Mouse (Mus musculus) kidney, postnatal 14 days (tissue): ENCODE results near the gene Tmod1.

ENCODE experiments used
- DNase-seq: peaks from one replicate; pipeline ENCODE4 v3.0.0; 2022; ENCODE audit warnings: mixed read lengths

Gene Tmod1

DNA sequence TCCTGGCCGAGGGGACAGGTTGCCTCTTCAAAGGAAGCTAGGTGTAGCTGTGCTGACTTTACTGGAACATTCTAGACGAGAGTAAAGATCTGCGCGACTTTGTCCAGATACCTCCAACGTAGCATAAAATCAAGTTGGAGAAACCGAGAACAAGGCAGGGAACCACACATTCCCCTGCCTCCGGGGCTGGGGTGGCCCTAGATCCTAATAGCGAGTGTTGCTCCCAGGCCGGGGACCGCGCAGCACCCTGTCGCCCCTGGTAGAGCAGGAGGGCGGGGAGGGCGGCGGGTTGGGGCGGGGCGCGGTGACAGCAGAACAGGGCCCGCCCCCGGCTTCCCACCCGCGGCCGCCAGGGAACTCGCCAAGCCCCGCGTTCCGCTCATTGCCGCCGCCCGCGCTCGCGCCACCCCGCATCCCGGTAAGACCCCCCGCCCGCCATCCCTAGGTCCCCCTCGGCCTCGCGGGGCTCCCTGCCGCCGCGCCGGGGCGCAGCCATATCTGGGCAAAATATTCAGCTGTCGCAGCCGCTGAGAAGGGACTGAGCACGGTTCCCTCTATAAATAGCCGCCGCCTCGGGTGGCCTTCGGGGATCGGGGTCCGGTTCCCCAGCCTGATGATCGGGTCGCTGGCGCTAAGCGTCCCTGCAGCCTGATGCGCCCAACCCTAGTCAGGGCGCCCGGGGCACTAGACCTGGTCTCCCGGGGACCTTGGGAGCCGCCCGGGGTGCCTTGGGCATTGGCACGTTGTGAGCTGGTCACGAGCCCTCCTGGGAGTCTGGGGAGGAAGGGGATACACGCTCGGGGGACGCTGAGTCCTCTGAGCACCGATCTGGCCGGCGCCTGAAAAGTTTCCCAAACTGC, at the start of gene Tmod1:
Gene Tmod1, plus strand, starts transcription at position 44 of the 860 bp plus-strand sequence.
- DNase-seq, result peak; percentile 72

DNA sequence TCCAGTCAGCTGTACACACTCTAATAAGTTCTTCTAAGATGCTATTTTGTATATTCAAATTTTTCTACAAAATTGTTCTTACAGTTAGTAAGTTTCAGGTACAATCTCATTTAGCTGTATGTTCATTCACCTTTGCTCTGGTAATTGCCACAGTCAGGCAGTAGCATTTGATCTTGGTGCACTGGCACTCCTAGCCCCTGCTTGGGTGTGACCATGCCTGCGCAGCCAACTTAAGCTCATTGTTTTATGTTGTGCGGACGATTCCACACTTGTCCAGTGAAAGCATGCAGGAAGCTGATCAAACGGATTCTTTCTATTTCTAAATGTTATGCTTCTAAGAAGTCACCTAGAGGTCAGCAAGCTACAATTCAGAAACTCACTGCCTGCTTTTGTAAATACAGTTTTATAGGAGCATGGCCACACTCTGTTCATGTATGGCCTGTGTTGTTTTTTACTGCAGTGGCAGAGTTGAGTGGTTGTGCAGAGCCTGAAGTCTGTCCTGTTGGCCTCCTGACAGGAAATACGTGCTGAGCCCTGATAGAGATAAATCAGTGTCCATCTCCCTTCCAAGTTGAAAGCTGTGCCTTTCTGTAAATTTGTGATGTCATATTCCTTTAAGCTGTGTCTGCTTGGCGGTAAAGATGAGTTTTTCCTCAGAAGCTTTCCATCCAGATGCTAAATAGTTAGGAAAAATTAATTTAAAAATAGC, 48.2 kb upstream of the Tmod1 start:
- no peak for DNase-seq

DNA sequence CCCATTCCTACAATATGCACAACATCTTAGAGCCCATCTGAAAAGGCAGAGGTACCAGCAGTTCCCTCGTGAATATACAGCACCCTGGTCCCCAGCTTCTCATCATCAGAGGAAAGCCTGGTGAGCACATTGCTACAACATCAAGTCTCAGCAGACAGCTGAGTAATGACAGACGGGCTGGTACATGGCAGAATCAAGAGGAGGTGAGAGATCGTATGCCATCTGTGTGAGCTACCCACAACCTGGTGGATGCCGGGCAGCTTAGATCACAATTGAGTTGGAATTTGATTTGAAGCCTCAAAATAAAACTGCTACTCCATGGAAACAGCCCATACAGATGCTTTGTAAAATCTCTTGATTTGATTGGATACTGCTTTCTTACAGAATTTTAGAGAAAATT, 40.2 kb upstream of the Tmod1 start:
- no peak for DNase-seq

DNA sequence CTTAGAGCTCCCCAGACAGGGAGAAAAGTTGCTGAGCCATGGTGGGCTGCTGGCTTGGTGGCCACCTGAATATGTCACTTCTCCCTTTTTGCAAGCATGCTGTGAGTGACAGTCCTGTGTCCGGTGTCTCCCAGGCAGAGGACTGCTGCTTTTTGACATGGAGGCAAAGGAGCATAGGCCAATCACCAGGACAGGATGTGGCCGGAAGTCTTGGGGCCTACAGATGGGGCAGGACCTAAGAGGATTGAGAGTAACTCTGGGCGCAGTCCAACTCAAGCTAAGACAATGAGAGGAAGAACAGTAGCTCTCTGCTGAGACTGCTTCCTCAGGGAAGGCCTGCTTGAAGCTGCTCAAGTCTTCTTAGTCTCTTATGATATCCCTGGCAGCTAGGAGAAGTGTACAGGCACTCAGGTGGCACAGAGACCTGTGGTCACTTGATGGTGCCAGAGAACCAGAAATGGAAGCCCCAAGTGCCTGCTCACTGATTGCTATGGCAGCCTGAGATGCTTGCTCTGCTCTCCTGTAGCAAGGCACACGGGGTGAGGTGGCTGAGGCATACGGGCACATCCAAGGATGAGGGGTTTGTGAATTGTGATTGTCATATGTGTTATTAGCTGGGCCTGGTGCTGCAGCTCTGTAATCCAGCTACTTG, 30.5 kb upstream of the Tmod1 start:
- DNase-seq, result no peak

DNA sequence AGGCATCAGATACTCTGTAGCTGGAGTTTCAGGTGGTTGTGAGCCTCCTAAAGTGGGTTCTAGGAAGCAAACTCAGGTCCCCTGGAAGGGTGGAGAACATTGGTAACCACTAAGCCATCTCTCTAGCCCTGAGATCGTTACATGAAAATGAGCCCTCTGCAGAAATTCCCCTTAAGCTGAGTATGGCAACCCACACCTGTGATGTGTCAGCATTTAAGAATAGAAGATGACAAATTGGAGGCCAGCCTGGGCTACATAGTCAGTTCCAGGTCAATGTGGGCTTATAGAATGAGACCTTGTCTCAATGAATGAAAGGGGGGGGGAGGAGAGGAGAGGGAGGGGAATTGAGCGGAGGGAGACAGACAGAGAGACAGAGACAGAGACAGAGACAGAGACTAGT, 27.0 kb upstream of the Tmod1 start:
- no peak for DNase-seq

DNA sequence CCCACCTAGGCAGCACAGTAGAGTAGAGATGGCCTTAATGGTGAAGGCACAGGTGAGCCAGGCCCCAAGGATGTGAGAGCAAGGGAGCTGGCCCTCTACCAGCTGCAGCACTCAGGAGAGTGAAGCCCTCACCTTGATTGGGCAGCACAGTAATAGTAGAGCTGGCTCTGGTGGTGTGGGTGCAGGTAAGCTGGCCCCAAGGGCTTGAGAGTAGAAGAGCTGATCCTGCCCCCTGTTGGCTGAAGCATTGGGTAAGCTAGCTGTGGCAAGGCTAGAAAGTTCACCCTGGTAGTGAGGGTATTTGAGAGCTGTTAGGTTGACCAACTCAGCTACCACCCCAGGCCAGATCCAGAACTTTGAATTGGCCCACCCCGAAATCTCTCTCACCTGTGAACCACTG, 23.1 kb upstream of the Tmod1 start:
- no peak for DNase-seq

DNA sequence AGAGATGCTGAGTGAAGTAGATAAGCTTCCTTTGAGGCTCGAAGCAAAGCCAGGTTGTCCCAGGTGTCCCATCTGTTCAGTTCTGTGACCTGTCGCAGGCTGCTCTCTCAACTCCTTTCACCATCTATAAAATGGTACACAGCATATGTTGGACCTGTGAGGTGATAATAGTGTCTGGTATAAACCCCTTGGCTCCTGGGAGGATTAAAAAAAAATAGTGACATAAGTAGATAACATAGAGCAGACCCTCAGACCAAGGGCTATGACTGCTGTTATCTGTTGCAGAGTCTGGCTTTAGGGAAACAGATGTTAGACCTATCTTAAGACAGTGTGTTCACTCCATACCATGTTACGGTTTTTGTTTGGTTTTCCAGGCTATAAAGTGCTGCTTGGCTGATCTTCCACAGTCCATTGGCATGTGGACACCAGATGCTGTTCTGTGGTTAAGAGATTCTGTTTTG, 15.7 kb upstream of the Tmod1 start:
- no peak for DNase-seq

DNA sequence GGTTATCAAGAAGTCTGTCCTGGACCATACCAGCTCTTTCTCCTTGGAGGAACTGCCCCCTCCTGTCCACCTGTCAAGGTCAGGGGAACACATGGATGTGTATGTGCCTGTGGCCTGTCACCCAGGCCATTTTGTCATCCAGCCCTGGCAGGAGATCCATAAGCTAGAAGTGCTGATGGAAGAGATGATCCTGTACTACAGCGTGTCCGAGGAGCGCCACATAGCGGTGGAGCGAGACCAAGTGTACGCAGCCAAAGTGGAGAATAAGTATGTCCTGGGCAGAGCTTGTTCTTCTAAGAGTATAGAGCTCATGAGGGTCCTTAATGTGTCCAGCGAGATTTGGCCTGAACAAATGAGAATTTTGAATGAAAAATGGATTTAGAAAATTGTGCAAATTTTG, 12.8 kb upstream of the Tmod1 start:
- peak; percentile 45 for DNase-seq

DNA sequence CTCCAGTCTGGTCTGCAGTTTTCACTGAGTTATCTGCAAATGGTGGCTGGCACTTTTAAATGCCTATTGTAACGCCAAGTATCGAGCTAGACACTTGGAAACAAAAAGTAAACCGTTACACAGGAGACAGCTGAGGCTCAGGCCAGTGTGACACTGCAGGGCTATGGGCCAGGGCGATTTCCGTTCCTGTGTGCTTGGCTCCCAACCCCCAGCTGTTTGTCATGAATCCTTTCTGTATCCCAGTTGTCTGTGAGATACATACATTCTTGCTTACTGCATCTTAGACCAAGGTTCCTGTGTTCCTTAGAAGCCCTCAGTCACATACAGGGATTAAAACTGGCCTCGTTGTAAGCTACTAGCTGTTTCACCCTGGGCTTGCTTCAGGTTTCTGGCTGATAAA, 10.5 kb upstream of the Tmod1 start:
- DNase-seq, result peak; percentile 31

DNA sequence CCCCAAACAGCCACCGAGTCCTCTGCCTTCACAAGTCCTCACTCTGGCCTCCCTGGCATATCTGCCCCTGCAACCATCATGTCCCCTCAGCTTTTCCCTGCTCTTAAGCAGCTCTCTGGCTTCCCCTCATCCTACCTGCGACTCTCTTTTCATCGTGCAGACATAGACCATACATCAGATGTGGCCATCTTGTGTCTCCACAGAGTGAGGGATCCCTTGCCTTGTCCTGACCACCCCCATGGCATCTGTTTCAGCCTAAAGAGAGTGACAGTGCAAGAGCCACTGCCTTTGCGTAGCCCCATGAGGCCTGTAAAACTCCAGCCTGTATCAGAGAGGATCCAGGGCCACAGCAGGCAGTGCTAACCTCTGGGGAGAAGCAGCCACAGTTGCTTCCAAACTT, 10.0 kb upstream of the Tmod1 start:
- no peak for DNase-seq

DNA sequence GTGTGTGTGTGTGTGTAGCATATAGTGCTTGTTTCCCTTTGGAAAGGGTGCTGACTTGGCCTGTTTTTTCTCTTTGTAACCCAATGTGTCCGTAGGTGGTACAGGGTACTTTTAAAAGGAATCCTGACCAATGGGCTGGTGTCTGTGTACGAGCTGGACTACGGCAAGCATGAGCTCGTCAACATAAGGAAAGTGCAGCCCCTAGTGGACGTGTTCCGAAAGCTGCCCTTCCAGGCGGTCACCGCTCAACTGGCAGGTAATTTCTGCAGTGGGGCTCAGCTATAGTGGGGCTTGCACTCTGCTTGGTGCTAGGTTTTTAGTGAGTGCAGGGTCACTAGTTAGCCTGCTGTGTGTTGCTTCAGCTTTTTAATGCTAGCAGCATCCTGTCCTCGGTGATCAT, 9.2 kb upstream of the Tmod1 start:
- DNase-seq, result peak; percentile 61

DNA sequence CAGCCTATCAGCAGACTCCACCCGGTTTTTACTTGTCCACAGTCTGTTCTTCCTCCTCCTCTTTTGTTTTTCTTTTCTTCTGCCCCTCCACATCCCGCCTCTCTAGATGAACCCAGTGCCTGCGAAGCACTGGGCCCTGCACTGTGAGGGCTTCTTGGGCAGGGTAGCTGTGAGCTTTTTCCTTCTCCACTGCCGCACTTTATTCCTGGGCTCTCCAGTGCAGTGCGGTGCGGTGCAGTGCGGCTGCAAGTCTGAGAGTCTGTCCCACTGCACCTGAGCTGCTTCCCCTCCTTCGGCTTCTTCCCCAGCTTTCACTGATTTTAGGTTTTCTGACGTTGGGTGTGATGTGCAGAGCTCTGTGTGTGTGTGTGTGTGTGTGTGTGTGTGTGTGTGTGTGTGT, 6.3 kb upstream of the Tmod1 start:
- no peak for DNase-seq

DNA sequence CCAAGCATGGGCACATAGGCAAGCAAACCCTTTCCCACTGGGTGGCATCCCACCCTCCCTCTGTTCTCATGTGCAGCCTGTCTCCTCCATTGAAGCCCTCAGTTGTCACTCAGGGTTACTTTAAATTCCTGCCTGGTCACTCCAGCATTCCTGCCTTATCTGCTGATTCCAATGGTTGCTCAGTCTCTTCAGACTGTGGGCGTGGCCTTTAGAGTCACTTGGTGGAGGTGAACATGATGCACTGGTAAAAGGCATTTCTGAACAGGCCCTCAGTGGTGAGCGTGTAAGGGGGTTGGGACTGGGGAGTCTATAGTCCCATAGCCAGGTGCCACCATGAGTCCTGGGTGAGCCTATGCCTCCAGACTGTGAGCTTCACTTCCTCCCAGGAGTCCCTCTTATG, 5.5 kb upstream of the Tmod1 start:
- DNase-seq, result no peak

DNA sequence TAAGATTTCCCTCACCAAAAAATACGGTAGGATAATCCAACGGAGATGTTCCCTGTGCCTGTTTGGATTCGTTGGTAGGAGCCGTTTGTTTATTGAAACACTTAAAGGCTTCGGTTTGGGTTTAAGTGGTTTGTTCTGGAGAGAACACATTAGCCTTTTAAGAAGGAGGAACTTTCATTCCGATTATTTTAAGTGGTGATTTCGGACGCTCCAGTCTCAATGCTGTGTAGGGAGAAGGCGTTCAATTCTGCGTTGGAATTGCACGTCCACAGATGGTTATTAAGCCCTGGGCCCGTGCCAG, 194 bp upstream of the Tmod1 start:
- no peak for DNase-seq

DNA sequence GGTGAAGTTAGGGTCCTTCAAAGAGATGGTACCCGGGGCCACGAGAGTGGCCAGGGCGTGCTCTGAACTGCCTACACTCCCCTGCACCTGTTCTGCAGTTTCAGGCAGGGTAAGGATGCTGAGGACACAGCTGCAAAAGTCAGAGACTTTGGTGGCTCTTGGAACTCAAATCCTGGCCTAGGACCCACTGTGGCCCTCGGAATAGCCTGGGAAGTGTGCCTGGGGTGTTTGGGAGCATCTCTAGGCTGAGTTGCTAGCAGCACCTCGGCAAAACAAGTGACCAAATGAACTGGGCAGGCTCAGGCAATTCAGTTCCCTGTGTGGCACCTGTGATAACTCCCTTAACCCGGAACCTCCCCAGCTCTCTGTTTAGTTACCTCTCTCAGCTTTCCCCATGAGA, 1.2 kb downstream of the Tmod1 start:
- DNase-seq, result no peak

DNA sequence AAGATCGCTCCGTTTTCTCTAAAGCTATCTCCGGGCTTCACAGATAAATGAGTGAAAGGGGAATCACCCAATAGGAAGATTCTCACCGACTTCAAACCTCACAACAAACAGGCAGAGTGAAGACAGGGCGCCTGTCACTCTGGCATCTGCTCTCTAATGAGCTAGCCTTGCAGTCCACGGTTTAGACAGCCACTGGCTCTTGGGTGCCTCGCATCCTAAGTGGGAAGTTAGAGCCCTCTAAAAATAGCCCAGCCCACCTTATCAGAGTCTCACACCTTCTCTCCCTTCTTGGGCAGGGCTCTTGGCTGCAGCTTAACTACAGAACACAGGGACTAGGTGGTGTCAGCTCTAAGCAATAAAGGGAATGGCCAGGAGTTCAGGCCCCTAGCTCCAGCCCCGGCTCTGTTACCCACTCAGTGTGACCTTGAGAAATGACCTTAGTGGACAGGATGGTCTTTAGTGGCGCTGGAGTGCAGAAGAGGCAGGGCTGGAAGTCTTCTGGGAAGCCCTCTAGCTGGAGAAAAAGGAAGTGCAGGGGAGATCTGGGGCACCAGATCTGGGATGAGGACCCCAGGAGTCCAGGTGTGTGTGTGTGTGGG, 2.0 kb downstream of the Tmod1 start:
- no peak for DNase-seq

DNA sequence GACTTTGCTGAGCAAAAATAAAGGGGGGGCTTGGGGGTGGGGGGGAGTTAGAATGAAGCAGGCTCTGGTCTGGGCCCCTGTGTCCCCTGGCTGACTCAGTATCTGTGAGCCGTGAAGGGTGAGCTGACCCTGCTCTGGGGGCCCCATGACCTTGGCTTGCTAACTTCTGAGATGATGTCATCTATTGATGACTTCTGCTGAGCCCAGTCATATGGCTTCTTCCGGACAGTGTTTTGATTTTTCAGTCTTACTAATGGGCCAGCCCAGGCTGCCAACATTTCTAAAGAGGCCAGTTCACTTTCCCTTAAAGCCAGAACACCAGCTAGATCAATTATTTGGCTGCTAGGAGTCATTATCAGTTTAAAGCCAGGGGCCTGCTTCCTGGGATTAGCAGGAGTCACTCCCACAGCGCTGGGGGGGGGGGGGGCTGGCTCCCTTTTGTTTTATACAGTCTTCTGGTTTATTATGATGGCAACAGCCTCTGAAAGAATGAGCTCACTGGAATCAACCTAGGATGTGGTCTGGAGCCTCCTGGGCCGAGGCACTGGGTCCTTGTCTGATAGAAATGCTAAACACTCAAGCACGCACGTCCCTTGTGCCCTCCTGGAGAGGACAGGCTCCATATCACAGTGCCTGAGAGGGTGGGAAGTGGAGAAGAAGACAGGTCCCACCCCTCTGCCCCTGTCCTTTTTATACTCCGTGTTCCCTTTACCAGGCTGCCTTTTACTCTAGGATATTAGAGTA, 3.2 kb downstream of the Tmod1 start:
- no peak for DNase-seq

DNA sequence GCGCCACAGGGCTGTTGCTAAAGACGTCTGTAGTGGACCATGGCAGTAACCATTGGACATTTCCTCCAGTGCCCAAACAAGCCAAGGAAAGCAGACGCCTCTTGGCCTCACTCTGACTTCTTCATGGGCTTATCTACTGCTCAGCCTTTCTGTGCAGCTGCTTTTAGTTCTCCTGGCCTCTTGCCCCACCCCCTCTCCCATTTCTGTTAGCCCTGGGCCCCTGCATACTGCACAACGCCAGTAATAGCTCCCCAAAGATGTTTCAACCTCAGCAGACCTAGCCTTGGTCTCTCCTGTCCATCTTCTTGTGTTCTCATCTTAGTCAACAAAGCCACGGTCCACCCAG, 3.7 kb downstream of the Tmod1 start:
- DNase-seq, result no peak

DNA sequence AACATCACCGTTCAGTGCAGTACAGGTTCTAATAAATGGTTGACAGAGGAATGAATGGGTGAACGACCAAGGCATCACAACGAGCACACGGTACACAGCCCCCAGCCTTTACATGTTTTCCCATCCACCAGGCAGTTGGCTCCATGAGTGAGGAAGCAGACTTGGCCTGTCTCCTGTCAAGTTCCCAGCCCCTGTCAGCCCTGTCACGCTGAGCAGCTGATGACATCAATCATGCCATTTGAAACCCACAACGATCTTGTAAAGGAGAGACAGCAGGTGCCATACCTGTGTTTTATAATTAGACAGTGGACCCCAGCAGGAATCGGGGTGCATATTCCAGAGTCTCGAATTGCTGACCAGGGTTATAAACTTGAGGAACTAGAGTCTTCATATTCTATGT, 4.6 kb downstream of the Tmod1 start:
- no peak for DNase-seq

DNA sequence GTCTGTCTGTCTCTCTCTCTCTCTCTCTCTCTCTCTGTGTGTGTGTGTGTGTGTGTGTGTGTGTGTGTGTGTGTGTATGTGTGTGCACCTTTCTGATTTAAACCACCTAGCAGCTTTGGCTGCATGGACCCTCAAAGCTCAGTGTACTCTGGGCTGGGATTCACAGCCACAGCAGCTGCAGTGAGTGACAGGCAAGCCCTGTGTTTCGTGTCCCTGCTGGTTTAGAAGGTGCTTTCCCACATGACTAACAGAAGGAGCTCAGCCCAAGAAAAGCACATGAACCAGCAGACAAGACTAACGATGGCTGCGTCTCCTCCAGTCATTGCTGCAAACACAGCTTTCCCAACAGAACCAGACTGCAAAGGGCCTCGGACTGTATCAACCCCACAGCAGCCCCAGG, 9.2 kb downstream of the Tmod1 start:
- no peak for DNase-seq

DNA sequence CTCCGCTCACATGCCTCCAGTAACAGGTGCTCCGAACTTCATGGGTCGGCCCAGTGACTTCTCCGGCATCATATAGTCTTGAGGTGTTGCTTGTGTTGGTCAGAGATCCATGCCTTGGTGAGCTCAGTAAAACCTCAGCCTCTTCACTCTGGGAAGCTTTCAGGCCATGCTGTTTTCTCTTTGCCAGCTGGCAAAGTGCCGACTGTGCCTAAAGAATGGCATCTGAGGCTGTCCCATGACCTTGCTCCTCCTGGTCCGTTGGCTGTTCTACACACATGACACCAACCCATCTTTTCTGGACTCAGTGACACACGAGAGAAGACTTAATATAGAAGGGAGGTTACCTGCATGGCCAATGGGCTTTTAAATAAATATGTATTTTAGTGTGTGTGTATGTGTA, 9.7 kb downstream of the Tmod1 start:
- DNase-seq, result no peak

DNA sequence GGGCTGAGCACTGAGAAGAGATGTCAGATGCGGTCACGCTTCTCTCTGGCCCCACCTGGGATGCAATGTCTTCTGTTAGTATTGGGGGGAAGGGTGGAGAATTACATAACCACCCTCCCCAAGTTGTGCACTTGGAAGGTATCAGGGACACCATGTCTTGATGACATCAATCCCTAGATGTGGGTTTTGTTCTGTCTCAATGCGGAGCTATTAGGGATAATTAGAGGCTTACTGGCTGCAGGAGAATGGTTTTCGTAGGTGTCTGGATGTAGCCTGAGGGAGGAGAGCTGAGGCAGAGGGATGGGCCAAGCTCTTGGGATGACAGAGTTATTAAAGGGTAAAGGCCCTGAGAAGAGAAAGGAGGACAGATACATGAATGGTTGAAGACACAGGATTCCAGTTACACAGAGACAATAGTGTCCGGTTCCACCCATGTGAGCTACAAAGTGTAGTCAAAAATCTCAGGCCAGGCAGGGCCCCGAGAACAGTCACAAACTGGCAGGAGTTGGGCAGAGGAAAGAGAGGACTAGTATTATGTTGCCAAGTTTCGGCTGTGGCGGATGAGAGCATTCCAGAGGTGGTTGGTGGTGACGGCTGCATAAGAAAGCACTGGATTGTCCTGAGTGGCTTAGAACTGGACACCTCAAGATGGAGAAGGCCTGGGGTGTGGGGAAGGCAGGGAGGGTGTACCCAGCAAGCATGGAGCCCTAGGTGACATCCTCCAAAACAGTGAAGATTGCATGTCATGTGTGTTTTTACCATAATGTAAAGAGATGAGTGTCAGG, 14.8 kb downstream of the Tmod1 start:
- DNase-seq, result no peak
